Mouse (Mus musculus) brain, adult 2 months (tissue): ENCODE measurements at regions not wholly inside any gene's neighbourhood (a gene's known extent, or its start where the extent isn't known, plus 50 kb on each side); places are given as distances from the start of the nearest gene placed in this dataset.

Source experiments
- DNase-seq: peaks from one replicate; pipeline ENCODE4 v3.0.0; 2011; ENCODE audit warnings: low read depth, low spot score

GRCm38 (mm10) chr13:118193951-118194696, 192.3 kb upstream of the B430218F22Rik start:
- no peak for DNase-seq

- DNase-seq, result no peak
Observed at GRCm38 (mm10) chr13:118208146-118208545, 178.3 kb upstream of the B430218F22Rik start.

GRCm38 (mm10) chr13:118227354-118227753, 159.1 kb upstream of the B430218F22Rik start:
- peak; percentile 51 for DNase-seq

GRCm38 (mm10) chr13:118237968-118238367, 148.5 kb upstream of the B430218F22Rik start:
- no peak for DNase-seq

- no peak for DNase-seq
Observed at GRCm38 (mm10) chr13:118244680-118245079, 141.8 kb upstream of the B430218F22Rik start.

GRCm38 (mm10) chr13:118245546-118245945, 140.9 kb upstream of the B430218F22Rik start:
- peak; percentile 26 for DNase-seq

GRCm38 (mm10) chr13:118259606-118260005, 126.8 kb upstream of the B430218F22Rik start:
- DNase-seq, result no peak

GRCm38 (mm10) chr13:118262971-118263370, 123.5 kb upstream of the B430218F22Rik start:
- DNase-seq, result no peak

GRCm38 (mm10) chr13:118265763-118266520, 120.5 kb upstream of the B430218F22Rik start:
- no peak for DNase-seq

GRCm38 (mm10) chr13:118272904-118273303, 113.5 kb upstream of the B430218F22Rik start:
- DNase-seq, result no peak

- DNase-seq, result no peak
Observed at GRCm38 (mm10) chr13:118280956-118281355, 105.5 kb upstream of the B430218F22Rik start.

- no peak for DNase-seq
Observed at GRCm38 (mm10) chr13:118293728-118294127, 92.7 kb upstream of the B430218F22Rik start.

- DNase-seq, result no peak
Observed at GRCm38 (mm10) chr13:118310080-118310479, 76.3 kb upstream of the B430218F22Rik start.

- peak; percentile 56 for DNase-seq
Observed at GRCm38 (mm10) chr13:118313676-118314075, 72.8 kb upstream of the B430218F22Rik start.
